Mouse (Mus musculus): ENCODE measurements at regions not wholly inside any gene's neighbourhood (a gene's known extent, or its start where the extent isn't known, plus 50 kb on each side); places are given as distances from the start of the nearest gene placed in this dataset.
"Not testable (repeated sequence)": the region's sequence is repeated elsewhere in the genome, so short reads cannot be mapped to it uniquely, and the experiment has no call there.

DNA sequence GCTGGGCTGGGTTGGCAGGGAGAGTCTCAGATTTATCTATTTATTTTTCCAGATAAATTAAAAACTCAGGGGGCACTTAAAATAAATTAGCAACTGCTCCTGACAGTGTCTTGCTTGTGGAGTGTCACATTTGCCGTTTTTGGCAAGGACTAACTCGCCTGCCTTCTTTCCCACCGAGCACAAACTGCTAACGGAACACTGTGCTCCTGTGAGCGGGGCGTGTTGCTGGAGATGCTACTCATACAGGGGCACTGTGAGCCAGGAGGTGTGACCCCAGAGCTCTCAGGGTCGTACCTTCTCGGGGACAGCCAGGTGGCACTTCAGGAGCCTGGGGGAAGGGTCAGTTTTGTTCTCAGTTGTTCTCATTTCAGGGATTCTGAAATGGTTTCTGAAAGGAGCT is 292.6 kb downstream of the Vrk1 start:
- no peak for ATAC-seq (ENCODE audit: poor library complexity, severe bottlenecking)

DNA sequence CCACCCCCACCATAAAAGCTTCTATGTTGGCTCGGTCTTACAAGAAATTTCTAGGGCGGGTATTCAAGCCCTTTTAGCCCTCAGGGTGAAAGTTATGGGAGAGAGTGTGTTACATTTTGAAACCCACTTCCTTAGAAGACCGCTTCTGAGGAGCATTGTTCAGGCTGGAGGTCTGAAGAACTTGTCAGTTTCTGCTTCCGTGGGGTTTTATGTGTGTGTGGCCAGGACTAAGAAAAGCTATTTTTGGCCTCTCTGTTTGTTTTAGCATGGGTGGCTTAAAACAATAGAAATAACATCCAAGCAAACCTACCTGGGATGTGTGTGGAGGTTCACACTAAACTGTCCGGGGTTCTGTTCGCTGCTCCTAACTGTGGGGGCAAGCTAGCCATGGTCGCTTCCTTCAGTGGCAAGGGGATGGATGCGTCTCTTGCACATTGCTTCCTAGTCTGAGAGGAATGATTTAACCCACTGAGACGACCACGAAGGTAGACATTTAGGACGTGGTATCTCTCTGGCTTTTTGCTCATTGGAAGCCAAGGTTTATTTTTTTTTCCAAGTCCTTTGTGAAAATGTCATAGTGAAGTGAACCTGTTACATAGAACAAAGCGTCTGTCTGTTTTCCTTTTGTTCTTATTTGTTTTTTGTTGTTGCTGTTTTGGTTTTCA is 298.4 kb downstream of the Vrk1 start:
- ATAC-seq (ENCODE audit: poor library complexity, severe bottlenecking): no peak

DNA sequence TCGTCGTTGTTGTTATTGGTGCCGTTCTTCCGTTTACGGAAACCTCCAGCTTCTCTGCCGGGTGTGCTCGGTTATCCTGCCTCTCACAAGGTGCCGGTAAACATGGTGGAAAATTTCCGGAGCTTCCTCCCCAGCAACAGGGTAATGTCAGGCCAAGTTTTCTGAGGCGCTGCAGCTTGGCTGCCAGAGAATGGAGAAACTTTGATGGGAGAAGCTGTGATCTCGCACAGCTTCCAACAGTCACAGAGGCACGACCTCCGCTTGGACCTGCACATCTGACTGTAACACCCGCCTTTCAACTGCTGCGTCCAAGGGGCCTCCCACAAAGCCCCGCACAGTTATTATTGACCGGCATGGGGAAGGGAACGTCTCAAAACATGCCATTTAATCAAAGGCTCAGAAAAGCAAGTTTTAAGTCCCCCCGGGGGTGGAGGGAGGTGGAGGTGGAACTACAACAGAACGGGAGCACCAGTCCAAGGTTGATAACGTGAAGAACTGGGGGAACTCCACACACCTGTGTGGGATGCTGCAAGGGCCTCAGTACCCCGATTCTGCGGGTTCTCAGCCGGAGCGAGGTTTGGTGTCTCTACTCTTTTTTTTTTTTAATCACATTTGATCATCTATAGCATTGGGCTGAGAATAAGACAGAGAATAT is 299.1 kb downstream of the Vrk1 start:
- no peak for ATAC-seq (ENCODE audit: poor library complexity, severe bottlenecking)

DNA sequence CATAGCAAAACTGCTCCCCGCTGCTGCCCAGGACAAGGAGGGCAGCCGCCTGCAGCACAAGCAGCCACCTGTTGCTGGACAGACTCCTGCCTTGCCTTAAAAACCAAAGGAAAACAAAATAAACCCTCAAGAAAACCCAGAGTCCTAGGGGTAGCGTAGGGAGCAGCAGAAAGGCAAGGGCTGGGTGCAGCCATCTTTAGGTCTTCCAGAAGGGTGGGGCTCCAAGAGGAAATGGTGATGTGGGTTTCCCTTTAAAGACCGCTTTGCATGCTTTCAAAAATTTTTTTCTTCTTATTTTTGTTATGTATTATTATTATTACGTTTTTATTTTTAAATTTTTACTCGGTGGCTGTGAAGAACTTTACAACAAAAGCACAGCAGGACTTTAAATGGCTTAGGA is 300.1 kb downstream of the Vrk1 start:
- no peak for ATAC-seq (ENCODE audit: poor library complexity, severe bottlenecking)

DNA sequence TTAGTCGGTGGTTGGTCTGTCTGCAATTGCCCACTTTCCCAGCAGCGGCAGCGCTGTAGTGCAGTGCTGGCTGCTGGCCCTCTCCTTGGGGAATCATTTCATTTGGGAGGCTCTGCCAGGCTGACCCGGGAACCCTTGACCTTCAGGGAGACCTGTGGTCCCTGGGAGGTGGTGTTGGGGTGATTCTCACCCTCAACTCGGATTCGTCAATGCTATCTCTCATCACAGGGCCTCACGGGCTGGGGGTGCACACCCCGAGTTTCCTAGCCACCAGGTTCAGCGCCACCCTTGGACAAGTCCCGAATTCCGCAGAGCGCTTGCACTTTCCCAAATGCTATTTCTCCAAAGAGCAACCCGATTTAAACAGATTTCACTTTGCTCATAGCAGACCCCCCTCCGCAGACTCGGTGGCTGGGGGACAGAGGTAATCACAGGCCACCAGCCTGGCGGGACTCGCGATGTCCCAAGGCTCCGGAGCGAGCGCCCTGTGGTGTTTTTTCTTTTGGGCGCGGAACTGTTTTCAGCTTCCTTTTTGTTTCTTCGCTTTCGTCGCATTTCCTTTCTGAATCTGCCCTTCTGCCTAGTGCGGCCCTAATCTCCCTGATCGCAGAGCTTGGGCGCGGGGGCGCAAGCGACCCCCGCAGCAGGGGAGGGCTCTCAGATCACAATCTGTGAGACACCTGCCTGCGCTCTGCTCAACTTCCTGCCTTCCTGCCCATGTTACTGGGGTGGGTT is 300.7 kb downstream of the Vrk1 start:
- no peak for ATAC-seq (ENCODE audit: poor library complexity, severe bottlenecking)

DNA sequence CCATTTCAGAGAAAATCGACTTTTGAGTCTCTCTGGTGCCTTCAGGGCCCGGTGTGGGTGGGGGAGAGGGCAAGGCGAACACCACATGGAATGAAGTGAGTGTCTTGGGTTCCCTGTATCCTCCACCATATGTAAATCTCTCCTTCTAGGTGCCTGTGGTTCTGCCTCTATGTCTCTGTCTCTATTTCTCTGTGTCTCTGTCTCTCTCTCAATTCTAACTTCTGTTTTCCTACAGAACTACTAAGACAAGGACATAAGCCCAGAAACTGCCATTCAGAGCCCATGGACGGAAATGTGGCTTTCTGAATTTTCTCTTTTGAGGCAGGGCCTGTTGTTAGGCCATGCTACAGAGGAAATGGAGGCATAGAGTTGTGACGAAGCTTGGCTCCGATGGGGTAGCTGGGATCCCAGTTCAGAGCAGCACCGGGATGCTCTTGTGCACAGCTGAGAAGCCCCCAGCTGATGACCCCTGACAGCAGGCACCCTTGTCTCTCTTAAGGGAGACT is 301.3 kb downstream of the Vrk1 start:
- ATAC-seq (ENCODE audit: poor library complexity, severe bottlenecking): no peak

DNA sequence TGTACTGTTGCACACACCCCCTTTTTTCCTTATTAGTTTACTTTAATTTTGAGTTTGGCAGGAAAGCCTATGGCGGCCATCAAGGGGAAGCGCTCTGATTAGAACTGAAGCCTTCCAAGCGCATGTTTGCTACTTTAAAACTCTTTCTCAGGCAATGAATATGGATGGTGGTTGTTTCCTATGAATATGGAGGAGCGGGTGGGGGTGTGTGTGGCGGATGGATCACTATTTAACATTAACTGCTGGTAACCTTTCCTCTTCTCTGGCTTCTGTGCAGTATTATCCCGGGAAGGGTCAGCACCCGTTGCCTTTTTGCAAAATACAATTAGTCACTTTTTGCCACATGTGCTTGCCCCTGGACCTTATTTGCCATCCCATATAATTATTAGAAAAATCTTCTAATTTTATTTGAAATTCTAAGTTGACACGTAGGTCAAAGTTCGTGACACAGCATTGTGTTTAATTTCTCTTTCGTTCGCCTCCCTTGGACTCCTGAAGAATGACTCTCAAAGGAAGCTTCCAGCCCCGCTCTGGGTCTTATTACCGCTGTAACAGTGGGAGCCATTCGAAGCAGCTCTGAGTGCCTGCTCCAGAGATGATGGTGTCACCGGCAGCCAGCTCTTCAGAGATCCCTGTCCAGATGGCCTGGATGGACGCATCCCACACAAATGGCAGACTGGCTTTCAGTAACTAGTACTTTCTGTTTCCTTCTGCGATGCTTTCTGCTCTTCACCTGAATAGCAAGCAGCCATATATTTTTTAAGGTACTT is 302.0 kb downstream of the Vrk1 start:
- no peak for ATAC-seq (ENCODE audit: poor library complexity, severe bottlenecking)

DNA sequence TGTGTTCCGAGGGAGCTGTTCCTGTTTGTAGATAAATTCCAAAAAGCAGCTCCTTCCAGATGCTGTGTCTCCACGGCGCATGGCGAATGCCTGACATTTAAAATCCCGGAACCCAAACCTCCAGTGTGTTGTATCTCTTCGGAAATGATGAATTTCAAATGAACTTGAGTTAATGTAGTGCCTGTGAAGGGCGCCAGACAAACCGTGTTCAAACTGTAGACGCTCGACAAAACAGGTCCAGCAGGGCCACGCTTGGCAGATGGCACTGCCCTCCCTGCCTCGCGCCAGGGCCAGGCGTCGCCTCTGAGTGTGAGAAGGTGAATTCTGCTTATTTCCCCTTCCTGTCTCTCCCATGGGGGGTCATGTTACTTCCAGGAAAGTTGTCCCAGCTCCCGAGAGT is 307.7 kb downstream of the Vrk1 start:
- ATAC-seq (ENCODE audit: poor library complexity, severe bottlenecking): no peak

DNA sequence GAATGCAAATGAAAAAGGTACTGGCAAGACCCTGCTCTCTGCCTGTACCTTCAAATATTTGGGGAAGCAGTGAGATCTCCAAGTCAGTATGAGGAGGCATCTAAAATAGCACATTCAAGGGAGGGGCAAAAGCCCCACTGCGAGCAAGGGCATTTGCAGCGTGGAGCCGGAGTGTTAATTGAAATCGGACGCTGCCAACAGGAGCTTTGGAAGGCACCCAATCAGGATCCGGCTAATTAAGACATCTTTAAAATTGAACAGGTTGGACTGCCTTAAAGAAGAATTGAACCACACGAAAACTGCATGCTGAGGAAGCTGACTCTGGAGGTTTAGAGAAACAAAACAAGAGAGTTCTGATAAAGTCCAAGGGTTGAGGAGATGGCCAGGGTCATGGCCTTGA is 311.5 kb downstream of the Vrk1 start:
- ATAC-seq (ENCODE audit: poor library complexity, severe bottlenecking): no peak

DNA sequence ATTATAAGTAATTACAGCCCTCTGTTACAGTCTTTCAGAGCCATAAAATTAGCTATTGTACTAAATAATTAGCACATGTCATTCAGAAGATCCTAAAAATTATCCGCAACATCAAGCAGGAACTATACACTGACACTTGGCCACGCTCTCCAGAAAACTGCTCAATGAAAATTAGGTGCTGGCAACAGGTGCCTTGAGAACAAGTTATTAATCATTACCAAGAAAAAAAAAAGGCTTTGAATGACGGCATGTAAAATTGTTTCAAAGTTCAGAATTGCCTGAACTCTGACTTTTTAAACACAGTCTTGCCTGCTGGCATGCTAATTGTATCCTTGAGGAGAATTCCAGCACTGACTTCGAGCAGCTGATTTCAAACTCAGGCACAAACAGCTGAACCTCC is 316.6 kb downstream of the Vrk1 start:
- no peak for ATAC-seq (ENCODE audit: poor library complexity, severe bottlenecking)

DNA sequence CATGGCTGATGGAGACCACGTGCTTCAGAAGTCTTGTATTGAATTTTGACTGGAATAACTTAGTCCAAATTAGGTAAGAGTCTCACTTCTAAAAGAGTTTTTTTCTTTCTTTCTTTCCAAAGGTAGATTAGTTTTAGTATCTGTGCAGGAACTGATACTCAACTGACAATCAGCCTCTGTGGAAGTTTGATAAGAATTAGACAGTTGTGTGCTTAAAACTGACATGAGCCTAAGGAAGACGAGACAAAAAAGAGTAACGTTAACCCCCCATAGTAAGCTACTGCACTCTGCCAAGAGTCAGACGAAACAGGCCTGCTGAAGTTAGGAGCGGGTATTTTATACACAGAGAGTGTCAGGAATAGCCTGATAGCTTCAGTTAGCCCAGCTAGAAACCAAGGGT is 317.3 kb downstream of the Vrk1 start:
- no peak for ATAC-seq (ENCODE audit: poor library complexity, severe bottlenecking)

DNA sequence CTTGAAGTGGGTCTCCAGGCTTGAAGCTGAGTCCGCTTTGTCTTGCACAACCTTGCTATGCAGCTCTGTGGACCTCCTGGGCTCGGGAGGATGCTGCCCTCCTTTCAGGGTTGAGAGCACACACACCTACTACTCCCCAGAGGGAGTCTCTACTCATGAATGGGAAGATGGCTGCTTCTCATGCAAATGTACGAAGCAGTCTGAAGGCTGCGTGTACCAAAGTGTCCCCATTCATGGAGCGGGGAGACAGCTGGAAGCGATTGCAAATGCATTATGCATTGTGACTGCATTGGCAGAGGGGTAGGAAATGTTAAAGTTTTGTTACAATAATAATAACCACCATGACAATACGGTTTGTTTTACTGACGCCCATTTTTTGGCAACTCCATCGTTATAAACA is 347.8 kb downstream of the Vrk1 start:
- ATAC-seq (ENCODE audit: poor library complexity, severe bottlenecking): no peak

DNA sequence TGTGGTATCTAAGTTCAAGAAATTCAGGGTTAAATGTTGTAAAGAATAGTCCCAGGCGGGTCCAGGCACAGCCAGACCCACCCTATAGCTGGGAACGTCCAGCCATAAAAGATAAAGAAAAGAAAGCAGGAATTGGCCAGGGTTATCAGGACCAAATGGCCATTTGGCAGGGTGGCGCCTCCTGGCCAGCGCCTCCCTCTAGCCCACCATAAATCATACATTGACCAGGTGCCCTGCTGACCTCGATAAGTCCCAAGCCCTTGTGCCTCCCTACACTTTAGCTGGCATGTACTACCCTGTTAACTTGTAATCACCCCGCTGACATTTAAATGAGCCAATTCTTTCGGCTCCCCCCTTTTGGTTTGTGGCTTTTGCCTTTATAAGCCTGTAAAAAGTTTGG is 351.6 kb downstream of the Vrk1 start:
- not testable (repeated sequence) for ATAC-seq (ENCODE audit: poor library complexity, severe bottlenecking)

DNA sequence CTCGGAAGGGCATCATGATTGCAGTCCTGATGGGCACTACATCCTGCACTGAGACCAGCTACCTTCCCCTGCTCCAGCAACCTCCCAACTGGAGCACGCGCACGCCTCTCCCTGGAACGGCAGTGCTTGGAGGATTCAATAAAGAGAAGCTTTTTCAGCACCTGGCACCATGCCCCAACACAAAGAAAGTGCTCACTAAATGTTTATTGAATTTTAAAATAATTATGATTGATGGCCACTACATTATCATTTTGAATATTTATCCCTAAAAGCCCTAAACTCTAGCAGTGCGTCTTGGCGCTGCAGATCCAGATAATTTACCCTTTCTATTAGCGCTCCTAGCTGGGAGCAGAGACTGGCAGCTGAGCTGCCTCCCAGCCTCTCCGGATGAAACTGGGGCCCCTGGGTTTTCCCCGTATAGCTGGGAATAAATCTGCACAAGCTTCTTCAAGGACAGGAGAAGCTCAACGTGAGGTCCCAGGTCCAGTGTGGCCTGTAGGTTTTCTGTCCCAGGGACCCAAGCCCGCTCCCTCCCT is 364.9 kb downstream of the Vrk1 start:
- ATAC-seq (ENCODE audit: poor library complexity, severe bottlenecking): no peak

DNA sequence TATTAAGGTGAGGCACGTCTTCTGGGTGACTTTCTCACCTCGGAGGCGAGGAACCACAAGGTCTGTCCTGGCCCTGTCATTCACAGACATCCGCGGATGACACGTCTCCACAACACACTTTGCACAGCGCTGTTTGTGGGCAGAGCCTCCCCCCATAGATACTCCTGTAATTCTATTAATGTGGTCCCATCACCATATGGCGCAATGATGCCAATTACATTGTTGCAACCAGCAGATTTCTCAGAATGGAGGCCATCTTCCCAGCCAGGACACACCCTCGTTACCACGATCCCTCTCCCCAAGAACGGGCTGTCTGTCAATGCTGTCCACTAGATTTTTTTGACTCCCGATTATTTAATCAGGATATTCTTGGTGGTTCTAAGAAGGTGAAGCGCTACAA is 365.9 kb downstream of the Vrk1 start:
- ATAC-seq (ENCODE audit: poor library complexity, severe bottlenecking): no peak

DNA sequence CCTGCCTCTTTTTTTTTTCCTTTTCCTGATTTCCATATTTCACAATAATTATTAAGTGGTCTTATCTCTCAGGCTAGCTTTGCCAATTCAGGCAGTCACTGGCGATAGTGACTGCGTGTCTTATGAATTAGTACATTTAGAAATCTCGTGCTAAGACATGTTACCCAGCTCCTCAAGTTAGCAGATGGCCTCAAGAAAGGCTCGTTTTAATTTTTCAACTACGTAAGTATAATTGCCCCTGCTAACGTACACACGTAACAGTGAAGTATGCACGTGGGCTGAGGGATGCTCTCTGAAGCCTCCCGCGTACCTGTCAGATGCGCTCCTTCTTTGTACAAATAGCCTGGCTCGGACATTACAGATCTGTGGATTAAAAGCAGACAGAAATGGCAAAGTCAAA is 366.8 kb downstream of the Vrk1 start:
- no peak for ATAC-seq (ENCODE audit: poor library complexity, severe bottlenecking)

DNA sequence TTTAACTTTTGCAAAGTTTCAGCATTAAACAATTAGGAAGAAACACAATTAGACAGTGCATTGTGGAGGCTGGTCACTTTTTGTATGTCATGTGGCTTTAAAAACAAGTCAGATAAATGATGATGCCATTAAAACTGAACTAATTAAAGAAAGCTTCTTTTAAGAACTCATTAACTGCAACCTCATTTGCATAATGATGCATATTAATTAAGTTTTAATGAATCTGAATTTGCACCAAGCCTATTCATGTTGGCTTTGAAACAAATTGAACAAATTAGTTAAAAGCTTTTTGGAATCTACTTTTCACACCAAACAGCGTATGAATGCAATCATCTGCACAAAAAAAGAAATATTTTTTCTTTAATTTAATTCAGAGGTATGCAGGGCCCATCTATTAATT is 367.3 kb downstream of the Vrk1 start:
- no peak for ATAC-seq (ENCODE audit: poor library complexity, severe bottlenecking)

DNA sequence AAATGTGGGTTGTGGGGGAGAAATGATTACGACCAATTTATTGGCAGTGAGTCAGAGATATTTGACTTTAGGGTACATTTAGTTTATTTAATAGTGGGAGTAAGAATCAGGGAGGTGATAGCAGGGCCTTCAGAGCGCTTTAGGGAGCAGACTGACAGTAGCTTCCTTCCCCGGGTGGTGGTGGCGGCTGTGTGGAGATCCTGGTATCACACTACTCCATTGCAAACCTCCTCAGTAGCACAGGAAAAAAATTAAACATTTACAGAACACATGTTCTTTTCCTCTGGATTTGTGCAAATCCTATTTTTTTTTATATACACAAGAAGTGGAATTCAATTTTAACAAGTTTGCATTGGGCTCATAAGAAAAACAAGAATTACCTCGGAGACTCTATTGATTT is 367.7 kb downstream of the Vrk1 start:
- no peak for ATAC-seq (ENCODE audit: poor library complexity, severe bottlenecking)

DNA sequence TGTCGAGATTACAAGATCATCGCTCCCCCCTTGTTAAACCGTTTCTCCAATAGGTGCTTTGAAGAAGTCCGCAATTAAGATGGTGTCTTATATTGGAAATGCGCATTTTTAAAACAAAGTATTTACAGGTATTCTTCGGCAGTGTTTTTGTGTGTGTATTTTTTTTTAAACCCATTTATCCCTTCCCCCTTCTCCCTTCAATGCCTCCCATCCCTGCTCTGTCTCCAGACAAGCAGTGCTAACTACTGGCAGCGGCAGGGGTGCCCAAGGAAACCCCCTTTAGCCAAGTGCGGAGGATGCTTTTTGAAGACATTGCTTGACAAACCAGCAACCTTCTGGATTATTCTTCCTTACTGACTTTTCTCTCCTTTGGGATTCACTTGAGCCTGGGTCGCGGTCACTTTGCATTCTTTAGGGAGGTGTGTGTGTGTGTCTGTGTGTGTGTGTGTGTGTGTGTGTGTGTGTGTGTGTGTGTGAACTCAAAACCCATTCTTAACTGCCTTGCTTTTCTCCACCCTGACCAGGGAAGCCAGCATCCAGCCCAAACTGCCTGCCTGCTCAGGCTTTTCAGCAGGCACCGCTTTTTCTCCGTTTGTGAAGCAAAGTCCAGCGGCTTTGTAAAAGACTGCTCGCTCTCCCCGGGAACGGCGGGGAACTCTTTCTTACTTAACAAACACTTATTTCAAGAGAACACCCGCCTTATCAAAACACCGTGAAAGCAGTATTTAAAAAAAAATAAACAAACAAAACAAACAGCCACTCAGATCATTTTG is 368.5 kb downstream of the Vrk1 start:
- no peak for ATAC-seq (ENCODE audit: poor library complexity, severe bottlenecking)

DNA sequence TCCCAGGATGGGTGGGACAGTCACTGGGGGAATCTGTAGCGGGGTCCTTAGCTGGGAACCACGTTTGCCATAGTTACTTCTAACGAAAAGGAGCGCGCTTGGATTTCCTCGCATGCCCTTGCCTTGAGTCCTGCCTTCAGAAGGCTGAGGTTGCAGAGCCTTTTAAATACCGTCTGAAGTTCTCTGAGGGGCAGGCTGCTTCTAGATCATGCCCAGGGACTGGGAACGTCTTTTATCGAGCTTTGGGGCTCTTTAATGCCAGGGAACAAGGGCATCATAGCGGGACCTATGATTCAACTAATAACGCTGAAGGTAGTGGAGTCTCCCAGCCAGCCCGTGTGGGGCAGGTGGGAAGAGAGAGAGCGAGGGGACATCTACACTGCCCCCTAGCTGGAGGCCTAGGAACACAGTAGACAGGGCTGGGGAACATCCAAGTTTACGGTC is 369.1 kb downstream of the Vrk1 start:
- no peak for ATAC-seq (ENCODE audit: poor library complexity, severe bottlenecking)

Measured in megakaryocyte, adult 5-6 weeks (primary cell).